Comparison of ENCODE assay signal across 27 mouse cellular contexts in the genomic region with DNA sequence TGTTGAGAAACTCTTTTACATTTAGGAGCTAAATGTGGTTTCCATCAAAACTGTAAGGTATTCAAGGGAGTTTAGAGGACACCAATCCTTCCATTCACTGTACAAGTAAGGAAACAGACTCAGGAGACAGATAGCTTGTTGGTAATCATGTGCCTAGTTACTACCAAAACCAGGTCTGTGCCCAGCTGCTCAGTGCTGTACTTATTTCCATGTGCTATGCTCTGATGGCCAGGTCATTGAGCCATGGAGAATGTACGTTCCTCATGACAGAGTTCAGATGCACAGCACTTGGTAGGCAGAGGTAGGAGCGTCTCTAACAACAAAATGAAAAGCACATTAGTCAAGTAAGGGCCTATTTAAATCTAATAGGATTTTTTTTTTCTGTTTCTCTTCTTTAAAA. TPM values are rescaled to one million over a fixed set of nuclear protein-coding genes. Genes with fewer than 3 reads are reported as not detected.
DNase-seq lines count a peak whose midpoint lies in the region; ATAC-seq and TF ChIP-seq lines count a peak whose summit lies in the region.
"Had no signal": no experiment of that assay in that cellular context is flagged by ENCODE, and none has a peak within 500 bp of the region (broad histone marks: within the 10 kb centered on the region; RNA-seq: fewer than 3 reads in every experiment).

No protein-coding gene starts in this region.

- H3K4me2 ChIP-seq in kidney, embryonic 14.5 days (replicated peaks; ENCODE audit: low read depth, low read length): no peak overlapping the region
- no peak overlapping the region for H3K4me2 ChIP-seq in midbrain, postnatal 0 days (ENCODE audit: low read depth, low read length, poor library complexity, severe bottlenecking)
- H3K4me2 ChIP-seq: embryonic facial prominence, embryonic 12.5 days; hindbrain, embryonic 12.5 days; limb, embryonic 15.5 days; liver, embryonic 13.5 days; midbrain, embryonic 15.5 days had no signal

- WGBS in kidney, embryonic 14.5 days: 74% methylated on average over 2 of the region's 2 CpGs
- WGBS in midbrain, postnatal 0 days: 79% methylated on average over 2 of the region's 2 CpGs

- H3K9me3 ChIP-seq in kidney, embryonic 14.5 days (ENCODE audit: control insufficient read depth, low read length): peaks cover under 1% of the 10 kb centered on the region; the same call in 1 of the 2 replicates
- 0 out of 2 replicates have a peak, but pooled peaks cover under 1% of the 10 kb centered on the region for H3K9me3 ChIP-seq in megakaryocyte, embryonic 14.5 days
- H3K9me3 ChIP-seq in midbrain, postnatal 0 days (ENCODE audit: low read length): no peaks in the 10 kb centered on the region
- H3K9me3 ChIP-seq: embryonic facial prominence, embryonic 12.5 days; limb, embryonic 10.5 days; limb, embryonic 15.5 days; liver, embryonic 13.5 days had no signal

- H3K27ac ChIP-seq in gastrocnemius, adult 2 months: peak overlapping the region; percentile 99
- H3K27ac ChIP-seq in kidney, embryonic 14.5 days (ENCODE audit: low read depth, low read length): no peak overlapping the region
- no peak overlapping the region for H3K27ac ChIP-seq in midbrain, postnatal 0 days (ENCODE audit: low read depth, low read length)
- H3K27ac ChIP-seq in layer of hippocampus, adult 2 months: no peak overlapping the region
- H3K27ac ChIP-seq: embryonic facial prominence, embryonic 12.5 days; hindbrain, embryonic 12.5 days; limb, embryonic 10.5 days; limb, embryonic 15.5 days; liver, embryonic 13.5 days; midbrain, embryonic 10.5 days; midbrain, embryonic 15.5 days had no signal

- no peaks in the 10 kb centered on the region for H3K36me3 ChIP-seq in kidney, embryonic 14.5 days (ENCODE audit: control insufficient read depth, insufficient read depth, low read length)
- no peaks in the 10 kb centered on the region for H3K36me3 ChIP-seq in megakaryocyte, embryonic 14.5 days (replicated peaks; ENCODE audit: low read length)
- no peaks in the 10 kb centered on the region for H3K36me3 ChIP-seq in midbrain, postnatal 0 days (ENCODE audit: insufficient read depth, low read length)
- H3K36me3 ChIP-seq: embryonic facial prominence, embryonic 12.5 days; hindbrain, embryonic 12.5 days; limb, embryonic 10.5 days; limb, embryonic 15.5 days; liver, embryonic 13.5 days; midbrain, embryonic 10.5 days; midbrain, embryonic 15.5 days had no signal

- H3K4me1 ChIP-seq in kidney, embryonic 14.5 days (ENCODE audit: control insufficient read depth, insufficient read depth, low read length): 0 out of 2 replicates have a peak, but pooled peaks cover 9% of the 10 kb centered on the region
- H3K4me1 ChIP-seq in megakaryocyte, embryonic 14.5 days: peaks cover 44% of the 10 kb centered on the region
- H3K4me1 ChIP-seq in midbrain, postnatal 0 days (ENCODE audit: insufficient read depth, low read length): peaks cover 4% of the 10 kb centered on the region; the same call in 1 of the 2 replicates

- no peaks in the 10 kb centered on the region for H3K27me3 ChIP-seq in kidney, embryonic 14.5 days (ENCODE audit: control insufficient read depth, insufficient read depth, low read length)
- peaks cover 3% of the 10 kb centered on the region for H3K27me3 ChIP-seq in megakaryocyte, embryonic 14.5 days (replicated peaks)
- H3K27me3 ChIP-seq in midbrain, postnatal 0 days (ENCODE audit: insufficient read depth, low read length): no peaks in the 10 kb centered on the region
- H3K27me3 ChIP-seq: embryonic facial prominence, embryonic 12.5 days; hindbrain, embryonic 12.5 days; limb, embryonic 15.5 days; midbrain, embryonic 15.5 days had no signal

- H3K4me3 ChIP-seq in gastrocnemius, adult 2 months: no peak overlapping the region
- no peak overlapping the region for H3K4me3 ChIP-seq in kidney, embryonic 14.5 days (ENCODE audit: low read length)
- peak overlapping the region; percentile 46 for H3K4me3 ChIP-seq in megakaryocyte, embryonic 14.5 days (replicated peaks)
- no peak overlapping the region for H3K4me3 ChIP-seq in midbrain, postnatal 0 days (ENCODE audit: low read depth, low read length)
- H3K4me3 ChIP-seq in layer of hippocampus, adult 2 months: no peak overlapping the region
- H3K4me3 ChIP-seq: embryonic facial prominence, embryonic 12.5 days; hindbrain, embryonic 12.5 days; limb, embryonic 10.5 days; limb, embryonic 15.5 days; liver, embryonic 13.5 days; midbrain, embryonic 10.5 days; midbrain, embryonic 15.5 days had no signal

- ATAC-seq in kidney, embryonic 14.5 days (ENCODE audit: low FRiP score, low TSS enrichment): no peak
- ATAC-seq in megakaryocyte, adult 5-6 weeks (ENCODE audit: poor library complexity, severe bottlenecking): no peak
- ATAC-seq in midbrain, postnatal 0 days (ENCODE audit: low FRiP score): no peak
- ATAC-seq: forebrain, embryonic 14.5 days; intestine, embryonic 16.5 days; lung, postnatal 0 days; midbrain, embryonic 15.5 days had no signal

- no peak overlapping the region for H3K9ac ChIP-seq in kidney, embryonic 14.5 days (ENCODE audit: low read depth, low read length)
- no peak overlapping the region for H3K9ac ChIP-seq in midbrain, postnatal 0 days (replicated peaks; ENCODE audit: low read length, poor library complexity, severe bottlenecking)
- H3K9ac ChIP-seq: embryonic facial prominence, embryonic 12.5 days; hindbrain, embryonic 12.5 days; limb, embryonic 15.5 days; liver, embryonic 13.5 days; midbrain, embryonic 15.5 days had no signal

- DNase-seq in gastrocnemius, adult 2 months: no peak
- no peak for DNase-seq in gastrocnemius, postnatal 36 days
- DNase-seq in kidney, adult 8-10 months: peak; percentile 45 to 55
- no peak for DNase-seq in midbrain, postnatal 0 days (ENCODE audit: low spot score)
- DNase-seq in layer of hippocampus, adult 2 months (ENCODE audit: low spot score in 2 of 2): no peak
- DNase-seq: adrenal gland, postnatal 14 days; cerebellum, adult 11-12 months; cerebellum, adult 9-11 months; embryo, embryonic 11 days; liver, embryonic 13.5 days; lung, adult 18-20 months; lung, postnatal 4 days; right cerebral cortex, postnatal 25 days; thymus, adult 2 months; thymus, postnatal 36 days had no signal

- TF ChIP-seq CTCF in gastrocnemius, adult 2 months (IDR thresholded peaks at IDR 0.05): no peak
- TF ChIP-seq CTCF in midbrain, postnatal 0 days (IDR thresholded peaks at IDR 0.05): no peak
- no peak for TF ChIP-seq CTCF in layer of hippocampus, adult 2 months (conservative IDR thresholded peaks at IDR 0.05)

- intact Hi-C loops in gastrocnemius, adult 2 months (cut with DNase I): no loop called here
- intact Hi-C loops in gastrocnemius, postnatal 36 days (cut with DNase I): no loop called here

RNA-seq across cellular contexts. Expression of a gene that starts 8.7 kb away (rescaled TPM):
- total RNA-seq in gastrocnemius, adult 2 months (2021): 1 to 10 TPM; 2.7 to 7.2 TPM
- total RNA-seq in gastrocnemius, postnatal 36 days (2021): 10 to 100 TPM; 11.9 to 18.8 TPM
- polyA plus RNA-seq in kidney, embryonic 14.5 days (2014; fragmentation: Nextera tagmentation; extraction: Ambion mirVana): 2.1 and 2.3 TPM in 2 replicates
- 3.4 and 9.5 TPM in 2 replicates for polyA plus RNA-seq in megakaryocyte, embryonic 14.5 days (2012; ENCODE audit: insufficient read depth, low replicate concordance)
- total RNA-seq in megakaryocyte, adult 5-6 weeks (2015): 15.5 and 38.2 TPM in 2 replicates
- 19.3 and 57.2 TPM in 2 replicates for total RNA-seq in megakaryocyte, adult 5-6 weeks (2017)
- 0.80 and 3.5 TPM in 2 replicates for total RNA-seq in midbrain, postnatal 0 days (2014; rRNA removed)
- polyA plus RNA-seq in midbrain, postnatal 0 days (2015; fragmentation: Nextera tagmentation; extraction: Ambion mirVana): 1.2 and 1.3 TPM in 2 replicates
- total RNA-seq in layer of hippocampus, adult 2 months (2021): under 1 TPM; 0.52 to 0.67 TPM

Comparison
In these comparisons a context has a peak if more than half of its experiments do, and no peak if none do; other contexts are left out.
1. DNase-seq: peak in kidney, adult 8-10 months (2 of 2); none in gastrocnemius, adult 2 months (single experiment), gastrocnemius, postnatal 36 days (0 of 2), midbrain, postnatal 0 days (single experiment) and layer of hippocampus, adult 2 months (0 of 2).